Mouse (Mus musculus) MEL (cell line): ENCODE measurements around the gene Cfap100.

Experiments used
- CTCF ChIP-seq, 3 experiments: IDR thresholded peaks in 2 of 3; conservative IDR thresholded peaks in 1 of 3; 2 replicates each; pipeline ENCODE4 v1.5.1; 2011 to 2012; ENCODE audit warnings: low read length in 3 of 3, low read depth in 2 of 3, mild to moderate bottlenecking in 2 of 3, improper control_type of control experiment in 1 of 3, inconsistent platforms in 1 of 3, mixed read lengths in 1 of 3, moderate library complexity in 1 of 3; ENCODE audit not compliant: control insufficient read depth in 1 of 3, insufficient read depth in 1 of 3, poor library complexity in 1 of 3, severe bottlenecking in 1 of 3
- HCFC1 ChIP-seq: IDR thresholded peaks from 2 replicates; pipeline ENCODE4 v1.6.1; 2012; ENCODE audit warnings: low read depth, mild to moderate bottlenecking, inconsistent platforms, low read length, improper control_type of control experiment, moderate library complexity
- NELFE ChIP-seq: IDR thresholded peaks from 2 replicates; pipeline ENCODE4 v1.6.1; 2011; ENCODE audit warnings: low read depth, low read length, improper control_type of control experiment
- POLR2A ChIP-seq, 2 experiments: IDR thresholded peaks; 2 replicates each; pipeline ENCODE4 v1.6.1; 2011 to 2012; ENCODE audit warnings: low read length in 2 of 2, mild to moderate bottlenecking in 2 of 2, control low read depth in 1 of 2, improper control_type of control experiment in 1 of 2, low read depth in 1 of 2, moderate library complexity in 1 of 2; ENCODE audit not compliant: control insufficient read depth in 1 of 2, insufficient read depth in 1 of 2, poor library complexity in 1 of 2
- RAD21 ChIP-seq: IDR thresholded peaks from 2 replicates; pipeline ENCODE4 v1.6.1; 2011; ENCODE audit warnings: mild to moderate bottlenecking, low read depth, low read length, improper control_type of control experiment

- TF ChIP-seq RAD21 (no peak), POLR2A (IDR thresholded peaks at IDR 0.05; ENCODE audit: control insufficient read depth in 1 of 2, insufficient read depth in 1 of 2, low read depth in 1 of 2, low read length in 2 of 2, poor library complexity in 1 of 2) (no peak), CTCF (IDR thresholded peaks at IDR 0.05 in 2 of 3, conservative IDR thresholded peaks at IDR 0.05 in 1 of 3; ENCODE audit: control insufficient read depth in 1 of 3, insufficient read depth in 1 of 3, low read depth in 2 of 3, low read length in 3 of 3, poor library complexity in 1 of 3, severe bottlenecking in 1 of 3) (no peak), HCFC1 (no peak), NELFE (no peak)
Observed at GRCm38 (mm10) chr6:90434687-90435086, 6.1 kb upstream of the Cfap100 start.
